Comparison of ENCODE assay signal across 24 mouse cellular contexts in the genomic region with DNA sequence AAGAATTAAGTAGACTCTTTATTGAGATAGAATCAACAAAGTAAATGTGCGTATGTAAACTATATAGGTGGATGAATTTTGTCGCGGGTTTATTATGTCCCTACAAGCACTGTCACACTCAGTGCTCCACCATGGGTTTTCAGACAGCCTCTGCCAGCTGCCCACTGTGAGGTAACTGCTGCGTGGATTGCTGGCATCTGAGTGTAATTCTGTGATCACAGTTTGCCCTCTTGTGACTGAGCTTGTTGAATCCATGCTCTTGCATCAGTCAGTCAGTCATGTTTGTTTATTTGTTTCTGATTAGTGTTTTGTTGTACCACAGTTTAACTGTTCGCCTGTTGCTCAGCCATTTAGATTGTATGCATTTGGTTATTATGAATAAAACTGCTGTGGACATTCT. TPM values are rescaled to one million over a fixed set of nuclear protein-coding genes. Genes with fewer than 3 reads are reported as not detected.
A peak's percentile ranks its signal among the peaks of the same experiment; 100 is the strongest.
DNase-seq lines count a peak whose midpoint lies in the region; ATAC-seq and TF ChIP-seq lines count a peak whose summit lies in the region.
"Had no signal": no experiment of that assay in that cellular context is flagged by ENCODE, and none has a peak within 500 bp of the region (broad histone marks: within the 10 kb centered on the region; RNA-seq: fewer than 3 reads in every experiment).

No protein-coding gene starts in this region.

- DNase-seq in heart, postnatal 0 days (ENCODE audit: low spot score): no peak
- DNase-seq in heart, postnatal 25 days (ENCODE audit: low spot score): no peak
- DNase-seq in 416B (ENCODE audit: low read depth): peak; percentile 57
- DNase-seq in brain, adult 2 months (ENCODE audit: low read depth, low spot score): peak; percentile 85
- peak; percentile 72 to 80 for DNase-seq in cerebellum, postnatal 10 days
- DNase-seq in gastrocnemius, adult 8-10 months (ENCODE audit: low spot score in 2 of 2): no peak
- no peak for DNase-seq in right cerebral cortex, postnatal 10 days (ENCODE audit: low spot score in 2 of 2)
- DNase-seq: adrenal gland, adult 2 months; B cell, adult 2 months; forebrain, postnatal 0 days; gastrocnemius, adult 2 months; heart, adult 11 months; layer of hippocampus, adult 9-11 months; liver; thymus, adult 18-20 months had no signal

- intact Hi-C loops in heart, postnatal 25 days (cut with DNase I): no loop called here

- no peak overlapping the region for H3K4me2 ChIP-seq in heart, postnatal 0 days (ENCODE audit: low read depth, low read length)
- no peak overlapping the region for H3K4me2 ChIP-seq in kidney, embryonic 16.5 days (replicated peaks; ENCODE audit: low read depth, low read length)
- H3K4me2 ChIP-seq: heart, embryonic 15.5 days; hindbrain, embryonic 12.5 days; intestine, embryonic 15.5 days; lung, embryonic 15.5 days; midbrain, embryonic 12.5 days; neural tube, embryonic 15.5 days had no signal

- no peak overlapping the region for H3K9ac ChIP-seq in heart, postnatal 0 days (replicated peaks; ENCODE audit: low read depth, low read length)
- no peak overlapping the region for H3K9ac ChIP-seq in kidney, embryonic 16.5 days (replicated peaks; ENCODE audit: low read length)
- H3K9ac ChIP-seq: forebrain, postnatal 0 days; heart, embryonic 15.5 days; hindbrain, embryonic 12.5 days; intestine, embryonic 15.5 days; lung, embryonic 15.5 days; midbrain, embryonic 12.5 days; neural tube, embryonic 15.5 days had no signal

- H3K4me1 ChIP-seq in heart, postnatal 0 days (ENCODE audit: control insufficient read depth, insufficient read depth): no peaks in the 10 kb centered on the region
- H3K4me1 ChIP-seq in kidney, embryonic 16.5 days (ENCODE audit: insufficient read depth, low read length): no peaks in the 10 kb centered on the region
- H3K4me1 ChIP-seq: heart, embryonic 15.5 days; hindbrain, embryonic 12.5 days; intestine, embryonic 15.5 days; lung, embryonic 15.5 days; midbrain, embryonic 12.5 days; neural tube, embryonic 15.5 days had no signal

- H3K4me3 ChIP-seq in heart, postnatal 0 days (ENCODE audit: low read depth, low read length): no peak overlapping the region
- H3K4me3 ChIP-seq in kidney, embryonic 16.5 days (ENCODE audit: low read length): no peak overlapping the region
- H3K4me3 ChIP-seq: gastrocnemius, adult 2 months; heart, embryonic 15.5 days; hindbrain, embryonic 12.5 days; intestine, embryonic 15.5 days; lung, embryonic 15.5 days; midbrain, embryonic 12.5 days; neural tube, embryonic 15.5 days had no signal

- ATAC-seq in heart, postnatal 0 days (ENCODE audit: insufficient read depth, low read depth): no peak
- ATAC-seq in kidney, embryonic 16.5 days (ENCODE audit: low FRiP score, low TSS enrichment): no peak
- ATAC-seq: forebrain, postnatal 0 days; intestine, embryonic 15.5 days had no signal

- no peaks in the 10 kb centered on the region for H3K9me3 ChIP-seq in heart, postnatal 0 days (replicated peaks; ENCODE audit: control insufficient read depth, low read length)
- H3K9me3 ChIP-seq in kidney, embryonic 16.5 days (ENCODE audit: low read length): no peaks in the 10 kb centered on the region
- H3K9me3 ChIP-seq: heart, embryonic 15.5 days; hindbrain, embryonic 12.5 days; intestine, embryonic 15.5 days; lung, embryonic 15.5 days; midbrain, embryonic 12.5 days; neural tube, embryonic 15.5 days had no signal

- 0 out of 2 replicates have a peak, but pooled peaks have one; percentile 15 for TF ChIP-seq CTCF in heart, postnatal 0 days (IDR thresholded peaks at IDR 0.05; ENCODE audit: low read depth)

- no peaks in the 10 kb centered on the region for H3K27me3 ChIP-seq in heart, postnatal 0 days (ENCODE audit: control insufficient read depth, insufficient read depth, low read length)
- H3K27me3 ChIP-seq in kidney, embryonic 16.5 days (ENCODE audit: insufficient read depth, low read length): no peaks in the 10 kb centered on the region
- H3K27me3 ChIP-seq: heart, embryonic 15.5 days; hindbrain, embryonic 12.5 days; intestine, embryonic 15.5 days; lung, embryonic 15.5 days; midbrain, embryonic 12.5 days; neural tube, embryonic 15.5 days had no signal

- no peak for TF ChIP-seq EP300 in heart, postnatal 0 days (IDR thresholded peaks at IDR 0.05; ENCODE audit: low read depth)

- H3K36me3 ChIP-seq in heart, postnatal 0 days (replicated peaks; ENCODE audit: control insufficient read depth, insufficient read depth, low read length): peaks cover 13% of the 10 kb centered on the region; the same call in 1 of the 2 replicates
- 0 out of 2 replicates have a peak, but pooled peaks cover 11% of the 10 kb centered on the region for H3K36me3 ChIP-seq in kidney, embryonic 16.5 days (ENCODE audit: insufficient read depth, low read length)
- H3K36me3 ChIP-seq: intestine, embryonic 15.5 days; midbrain, embryonic 12.5 days had no signal

- no peak overlapping the region for H3K27ac ChIP-seq in heart, postnatal 0 days (ENCODE audit: low read depth)
- H3K27ac ChIP-seq in kidney, embryonic 16.5 days (ENCODE audit: low read length): no peak overlapping the region
- H3K27ac ChIP-seq: gastrocnemius, adult 2 months; heart, embryonic 15.5 days; hindbrain, embryonic 12.5 days; intestine, embryonic 15.5 days; kidney, postnatal 0 days; lung, embryonic 15.5 days; macrophage; midbrain, embryonic 12.5 days; neural tube, embryonic 15.5 days had no signal

- 78% methylated on average over 5 of the region's 5 CpGs for WGBS in heart, postnatal 0 days
- 87% methylated on average over 5 of the region's 5 CpGs for WGBS in kidney, embryonic 16.5 days

RNA-seq across cellular contexts. Expression of gene Lyst, which starts 31.3 kb away (rescaled TPM):
- total RNA-seq in heart, postnatal 0 days (2014; rRNA removed; ENCODE audit: low replicate concordance): 6.3 and 10.4 TPM in 2 replicates
- 1.9 and 2.1 TPM in 2 replicates for polyA plus RNA-seq in heart, postnatal 0 days (2015; fragmentation: Nextera tagmentation; extraction: Ambion mirVana)
- total RNA-seq in heart, postnatal 25 days (2021): 10 to 100 TPM in 1 of 2 experiments, 1 to 10 TPM in 1; 8.3 to 12.0 TPM
- total RNA-seq in gastrocnemius, adult 8-10 months (2022): 1 to 10 TPM; 3.5 to 4.7 (median 4.2) TPM
- polyA plus RNA-seq in kidney, embryonic 16.5 days (2015; fragmentation: Nextera tagmentation; extraction: Ambion mirVana): 3.2 and 4.6 TPM in 2 replicates

Comparison
In these comparisons a context has a peak if more than half of its experiments do, and no peak if none do; other contexts are left out.
1. DNase-seq: peak in 416B (single experiment), brain, adult 2 months (single experiment) and cerebellum, postnatal 10 days (2 of 2); none in heart, postnatal 0 days (single experiment), heart, postnatal 25 days (single experiment), gastrocnemius, adult 8-10 months (0 of 2) and right cerebral cortex, postnatal 10 days (0 of 2).